Mouse (Mus musculus): ENCODE measurements around the gene Rpp21. TPM values are rescaled to one million over a fixed set of nuclear protein-coding genes. Genes with fewer than 3 reads are reported as not detected.
"Not testable (repeated sequence)": the region's sequence is repeated elsewhere in the genome, so short reads cannot be mapped to it uniquely, and the experiment has no call there.

The Rpp21 gene
- total RNA-seq, 2 experiments from 2014 or later, result 55.3 to 58.4 TPM

DNA sequence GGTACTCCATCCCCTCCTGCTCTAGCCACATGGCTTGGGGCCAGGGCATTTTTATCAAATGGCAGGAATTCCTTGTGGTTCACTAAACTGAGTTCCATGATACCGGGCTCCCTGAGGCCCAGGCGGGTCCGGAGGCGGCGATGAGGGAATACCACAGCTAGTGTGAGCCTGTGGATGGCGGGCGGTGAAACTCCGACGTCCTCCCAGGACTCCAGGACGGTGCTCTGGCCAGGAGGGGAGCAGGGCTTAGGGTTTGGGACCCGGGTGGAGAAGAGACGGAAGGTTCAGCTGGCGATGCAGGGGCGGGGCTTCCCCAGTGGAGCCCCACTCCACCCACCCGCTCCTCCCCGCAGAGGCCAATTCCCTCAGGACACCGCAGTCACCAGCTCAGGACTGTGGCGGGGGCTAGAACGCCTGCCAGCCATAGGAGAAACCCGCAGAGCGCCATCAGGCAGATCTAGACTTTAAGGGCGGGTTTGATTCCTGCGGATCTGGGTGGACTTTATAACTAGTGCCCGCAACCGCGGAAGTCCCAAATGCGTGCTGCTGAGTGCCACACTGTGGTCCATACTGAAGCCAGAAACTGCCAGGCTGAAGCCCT is 20.4 kb downstream of the Rpp21 start:
- peak; percentile 15 for DNase-seq
- intact Hi-C loops (cut with DNase I), result no loop called here

DNA sequence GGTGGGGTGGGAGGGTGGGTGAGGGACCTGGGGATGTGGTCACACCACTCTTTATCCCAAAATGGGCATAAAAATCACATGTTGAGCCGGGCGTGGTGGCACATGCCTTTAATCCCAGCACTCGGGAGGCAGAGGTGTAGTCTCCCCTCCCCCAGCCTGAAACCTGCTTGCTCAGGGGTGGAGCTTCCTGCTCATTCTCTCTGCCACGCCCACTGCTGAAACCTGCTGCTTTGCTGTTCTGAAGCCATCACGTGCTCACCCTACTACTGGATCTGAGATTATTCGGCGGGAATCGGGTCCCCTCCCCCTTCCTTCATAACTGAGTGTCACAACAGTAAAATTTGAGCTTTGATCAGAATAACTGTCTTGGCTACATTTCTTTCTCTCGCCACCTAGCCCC is 22.6 kb downstream of the Rpp21 start:
- DNase-seq; intact Hi-C loops (cut with DNase I): not testable (repeated sequence)

GRCm38 (mm10) chr17:36233572-36233971 is 24.3 kb downstream of the Rpp21 start:
- intact Hi-C loops (cut with DNase I), result no loop called here
- no peak for DNase-seq

- intact Hi-C loops (cut with DNase I), result no loop called here
- DNase-seq, result peak; percentile 64
These were observed 26.6 kb downstream of the Rpp21 start for GRCm38 (mm10) chr17:36231318-36231717.

- no peak for DNase-seq
- intact Hi-C loops (cut with DNase I), result no loop called here
These were observed 28.8 kb downstream of the Rpp21 start for GRCm38 (mm10) chr17:36229046-36229445.

DNA sequence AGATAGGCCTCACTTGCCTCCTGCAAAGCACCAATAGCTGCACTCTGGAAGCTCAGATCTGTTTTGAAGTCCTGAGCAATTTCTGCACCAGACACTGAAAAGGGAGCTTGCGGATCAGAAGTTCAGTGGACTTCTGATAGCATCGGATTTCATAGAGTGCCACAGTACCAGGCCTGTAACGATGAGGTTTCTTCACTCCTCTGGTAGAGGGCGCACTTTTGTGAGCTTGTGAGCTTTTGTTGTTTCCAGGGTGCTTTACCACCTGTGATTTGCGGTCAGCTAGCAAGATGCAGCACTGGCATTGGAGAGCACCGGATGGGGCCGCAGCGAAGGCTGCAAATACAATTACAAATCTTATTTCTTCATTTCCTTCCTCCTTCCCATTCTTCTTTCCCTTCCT is 30.9 kb downstream of the Rpp21 start:
- no peak for DNase-seq
- intact Hi-C loops (cut with DNase I), result no loop called here

- DNase-seq, result peak; percentile 21
- intact Hi-C loops (cut with DNase I), result no loop called here
These were observed 32.5 kb downstream of the Rpp21 start for GRCm38 (mm10) chr17:36225231-36225824.

GRCm38 (mm10) chr17:36224451-36224850 is 33.4 kb downstream of the Rpp21 start:
- intact Hi-C loops (cut with DNase I), result no loop called here
- no peak for DNase-seq

- intact Hi-C loops (cut with DNase I), result no loop called here
These were observed 39.2 kb downstream of the Rpp21 start for GRCm38 (mm10) chr17:36218594-36219155.

DNA sequence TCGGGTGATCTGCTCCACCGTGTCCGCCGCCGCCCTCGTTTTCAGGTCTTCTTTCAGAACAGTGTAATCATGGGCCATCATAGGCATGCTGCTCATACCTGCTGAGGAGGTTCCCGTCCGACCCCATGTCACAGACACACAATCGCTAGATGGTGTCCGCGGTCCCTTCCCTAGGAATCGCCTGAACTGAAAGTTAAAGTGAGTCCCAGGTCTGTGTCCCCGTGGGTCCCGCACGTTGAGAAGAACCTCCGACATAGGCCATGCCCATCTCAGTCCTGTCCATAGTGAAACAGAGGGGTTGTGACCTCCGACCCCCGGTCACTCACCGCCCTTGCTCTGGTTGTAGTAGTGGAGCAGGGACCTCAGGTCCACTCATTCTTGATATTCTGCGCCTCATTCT is 42.3 kb downstream of the Rpp21 start:
- intact Hi-C loops (cut with DNase I), result no loop called here
- DNase-seq, result no peak

More at GRCm38 (mm10) chr17:36218594-36219155, 39.2 kb downstream of the Rpp21 start:
- no peak for DNase-seq

- DNase-seq, result no peak
- intact Hi-C loops (cut with DNase I), result no loop called here
These were observed 51.0 kb downstream of the Rpp21 start for GRCm38 (mm10) chr17:36206846-36207245.

DNA sequence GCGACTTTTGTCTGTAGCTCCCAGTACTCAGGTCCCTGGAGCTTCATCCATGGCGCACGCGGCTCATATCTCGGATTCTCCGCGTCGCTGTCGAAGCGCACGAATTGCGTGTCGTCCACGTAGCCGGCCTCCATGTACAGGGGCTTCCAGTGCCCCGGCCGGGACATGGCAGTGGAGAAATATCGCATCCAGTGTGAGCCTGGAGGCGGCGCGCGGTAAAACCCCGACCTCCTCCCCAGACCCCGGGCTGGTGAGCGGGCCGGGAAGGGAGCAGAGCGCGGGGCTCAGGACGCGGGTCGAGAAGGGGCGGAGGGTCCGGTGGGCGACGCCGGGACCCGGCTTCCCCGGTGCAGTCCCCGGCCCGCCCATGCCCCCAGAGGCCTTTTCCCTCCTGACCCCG is 52.0 kb downstream of the Rpp21 start:
- intact Hi-C loops (cut with DNase I), result no loop called here
- no peak for DNase-seq

Other genes with a start within 250 kb of the Rpp21 start
- under 1 TPM; 0.26 to 0.28 TPM for gene H2-T24, start 237.5 kb downstream of the Rpp21 start, total RNA-seq (2021)
- gene H2-T23, start 225.2 kb downstream of the Rpp21 start, total RNA-seq (2021), result 1 to 10 TPM; 2.4 to 3.0 TPM
- gene H2-T22, start 215.3 kb downstream of the Rpp21 start, total RNA-seq (2021), result 1 to 10 TPM; 3.5 to 4.1 TPM
- gene Gm6034, start 215.1 kb downstream of the Rpp21 start, total RNA-seq (2021), result not detected
- not detected for gene Gm11127, start 199.7 kb downstream of the Rpp21 start, total RNA-seq (2021)
- not detected for gene Gm19684, start 136.4 kb downstream of the Rpp21 start, total RNA-seq (2021)
- not detected for gene Gm7030, start 128.6 kb downstream of the Rpp21 start, total RNA-seq (2021)
- gene Gm8909, start 89.5 kb downstream of the Rpp21 start, total RNA-seq (2021), result not detected
- gene H2-T3, start 67.8 kb downstream of the Rpp21 start, total RNA-seq (2021), result not detected
- 10 to 100 TPM; 25.3 to 26.2 TPM for gene Trim39, start 14.2 kb upstream of the Rpp21 start, total RNA-seq (2021)
- not detected for gene H2-M10.2, start 28.4 kb upstream of the Rpp21 start, total RNA-seq (2021)
- gene H2-M10.1, start 68.1 kb upstream of the Rpp21 start, total RNA-seq (2021), result not detected
- not detected for gene H2-M10.3, start 110.3 kb upstream of the Rpp21 start, total RNA-seq (2021)
- not detected for gene H2-M10.4, start 204.3 kb upstream of the Rpp21 start, total RNA-seq (2021)